Mouse (Mus musculus) C2C12 (cell line): ENCODE measurements around the gene Vmn1r230. TPM values are rescaled to one million over a fixed set of nuclear protein-coding genes. Genes with fewer than 3 reads are reported as not detected.

ENCODE experiments used
- H3K27me3 ChIP-seq: one replicate; pipeline ENCODE4 v1.6.1; 2011; ENCODE audit not compliant: control insufficient read depth, insufficient read depth, insufficient read length
- H3K36me3 ChIP-seq: one replicate; pipeline ENCODE4 v1.6.1; 2011; ENCODE audit not compliant: control insufficient read depth, insufficient read depth
- H3K4me3 ChIP-seq: one replicate; pipeline ENCODE4 v1.5.1; 2011; ENCODE audit warnings: mild to moderate bottlenecking, control low read depth; ENCODE audit not compliant: poor library complexity, insufficient read depth, severe bottlenecking
- H3K79me2 ChIP-seq: one replicate; pipeline ENCODE4 v1.6.1; 2011; ENCODE audit not compliant: control insufficient read depth, insufficient read depth
- H3K79me3 ChIP-seq: one replicate; pipeline ENCODE4 v1.6.1; 2011; ENCODE audit warnings: low read depth, control low read depth
- H3ac ChIP-seq: one replicate; pipeline ENCODE3; 2011; ENCODE audit warnings: low read depth; ENCODE audit not compliant: control insufficient read depth, insufficient read length
- CEBPB ChIP-seq: IDR thresholded peaks from one replicate; pipeline ENCODE4 v1.6.1; 2011; ENCODE audit warnings: low read depth, mild to moderate bottlenecking, control low read depth, moderate library complexity
- CTCF ChIP-seq: IDR thresholded peaks from one replicate; pipeline ENCODE4 v1.5.1; 2011; ENCODE audit not compliant: control insufficient read depth, insufficient read depth, insufficient read length
- FOSL1 ChIP-seq: IDR thresholded peaks from one replicate; pipeline ENCODE4 v1.8.0; 2011; ENCODE audit warnings: mild to moderate bottlenecking, low read length; ENCODE audit not compliant: poor library complexity, insufficient read depth, severe bottlenecking
- MAX ChIP-seq: IDR thresholded peaks from one replicate; pipeline ENCODE4 v1.6.1; 2011; ENCODE audit warnings: mild to moderate bottlenecking, control low read depth
- MYOD1 ChIP-seq: IDR thresholded peaks from one replicate; pipeline ENCODE4 v1.6.1; 2011; ENCODE audit warnings: low read depth; ENCODE audit not compliant: control insufficient read depth, insufficient read length
- MYOG ChIP-seq: IDR thresholded peaks from one replicate; pipeline ENCODE4 v1.6.1; 2011; ENCODE audit not compliant: control insufficient read depth, insufficient read length; ENCODE audit errors: extremely low read depth
- USF1 ChIP-seq: IDR thresholded peaks from one replicate; pipeline ENCODE4 v1.6.1; 2011; ENCODE audit warnings: low read depth, mild to moderate bottlenecking, control low read depth, moderate library complexity
- long read RNA-seq, 2 experiments: library from polyadenylated mRNA; unstranded; transcript quantifications; one replicate each; pipeline ENCODE4 v2.0.0; 2019 to 2020
- polyA plus RNA-seq: library from polyadenylated mRNA; unstranded; fragments of >200 nt; fragmentation: generic; extraction: Trizol; gene quantifications from one replicate; pipeline ENCODE4 v1.2.1, GENCODE M21; 2012; ENCODE audit warnings: missing spikeins

The Vmn1r230 gene
- not detected for polyA plus RNA-seq
- long read RNA-seq, experiment 1: 0 reads
- long read RNA-seq, experiment 2: 0 reads

DNA sequence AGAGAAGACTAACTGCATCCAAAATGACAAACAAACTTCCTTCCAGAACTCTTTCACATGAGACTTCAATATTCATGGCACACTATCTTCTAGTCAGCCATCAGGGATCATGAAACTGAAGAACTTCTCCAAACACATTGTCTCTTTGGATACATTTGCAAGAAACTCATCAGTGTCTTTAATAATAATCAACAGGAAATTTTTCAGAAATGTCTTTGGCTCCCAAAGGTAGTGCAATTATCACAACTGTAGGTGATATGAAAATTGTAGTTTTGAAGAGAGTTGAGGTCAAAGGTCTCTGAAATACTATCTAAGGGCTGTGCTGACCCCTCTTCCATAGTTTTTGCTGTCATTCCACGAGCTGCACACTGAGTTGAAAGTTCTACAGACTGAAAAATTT, at the start of gene Vmn1r230:
Gene Vmn1r230, plus strand, starts transcription at position 301 of the 400 bp plus-strand sequence.
- Histone ChIP-seq H3ac (no peak within 1 kb of the TSS), H3K36me3 (no peaks in the 10 kb centered on the region), H3K27me3 (no peaks in the 10 kb centered on the region), H3K4me3 (no peak within 1 kb of the TSS), H3K79me2 (no peaks in the 10 kb centered on the region), H3K79me3 (no peaks in the 10 kb centered on the region)
- TF ChIP-seq USF1: no peak

DNA sequence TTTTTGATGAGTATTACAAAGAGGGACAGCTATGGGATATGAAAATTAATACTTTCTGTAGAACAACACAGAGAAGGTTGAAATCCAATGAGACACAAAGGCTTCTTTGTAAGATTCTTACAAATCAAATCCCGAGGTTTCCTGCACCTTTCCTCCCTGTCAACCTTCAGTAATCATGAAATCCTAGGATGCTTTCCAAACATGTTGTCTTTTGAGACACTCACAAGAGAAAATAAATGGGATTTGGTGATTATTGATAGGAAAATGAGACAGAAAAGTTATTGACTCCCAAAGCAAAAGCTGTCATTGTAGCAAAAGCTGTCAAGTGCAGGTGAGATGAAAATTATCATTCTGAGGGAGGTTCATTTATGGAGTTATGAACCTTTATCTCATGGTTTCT, 29.0 kb upstream of the Vmn1r230 start, which contains the start of gene Vmn1r229:
Gene Vmn1r229, plus strand, starts transcription at position 301 of the 400 bp plus-strand sequence.
- H3K79me3 ChIP-seq: no peaks in the 10 kb centered on the region
- no peaks in the 10 kb centered on the region for H3K36me3 ChIP-seq
- no peak for TF ChIP-seq CEBPB
- no peak for TF ChIP-seq MYOD1
- TF ChIP-seq MAX: no peak
- TF ChIP-seq USF1: no peak
- no peak for TF ChIP-seq MYOG
- no peak for TF ChIP-seq FOSL1
- no peak for TF ChIP-seq CTCF
- H3K27me3 ChIP-seq: no peaks in the 10 kb centered on the region
- H3K79me2 ChIP-seq: no peaks in the 10 kb centered on the region
- no peak within 1 kb of the TSS for H3ac ChIP-seq
- H3K4me3 ChIP-seq: no peak within 1 kb of the TSS

Other genes with a start within 250 kb of the Vmn1r230 start
- gene Vmn2r110, start 244.0 kb upstream of the Vmn1r230 start, polyA plus RNA-seq: not detected
- gene Fpr-rs3, start 215.6 kb upstream of the Vmn1r230 start, polyA plus RNA-seq: not detected
- not detected for gene Vmn1r226, start 157.6 kb upstream of the Vmn1r230 start, polyA plus RNA-seq
- not detected for gene Vmn1r227, start 110.6 kb upstream of the Vmn1r230 start, polyA plus RNA-seq
- not detected for gene Vmn1r228, start 54.3 kb upstream of the Vmn1r230 start, polyA plus RNA-seq
- not detected for gene Vmn1r229, start 28.9 kb upstream of the Vmn1r230 start, polyA plus RNA-seq
- gene Vmn1r231, start 64.6 kb downstream of the Vmn1r230 start, polyA plus RNA-seq: not detected
- not detected for gene Vmn1r232, start 79.3 kb downstream of the Vmn1r230 start, polyA plus RNA-seq
- 301 TPM for gene Ppp2r1a, start 104.9 kb downstream of the Vmn1r230 start, polyA plus RNA-seq
- not detected for gene Vmn1r233, start 156.0 kb downstream of the Vmn1r230 start, polyA plus RNA-seq
- gene Zfp160, start 168.5 kb downstream of the Vmn1r230 start, polyA plus RNA-seq: 2.8 TPM